Mouse (Mus musculus) midbrain, embryonic 11.5 days (tissue): ENCODE data around the gene Slc16a8. TPM values are rescaled to one million over a fixed set of nuclear protein-coding genes. Genes with fewer than 3 reads are reported as not detected.

Experiments
- ATAC-seq: fragments of 200-750 bp; cut with Nextera tagmentation; 2 replicates; pipeline ENCODE4 v1.8.0; 2017; ENCODE audit warnings: moderate TSS enrichment, moderate library complexity; ENCODE audit not compliant: low FRiP score
- DNase-seq: peaks from one replicate; pipeline ENCODE4 v3.0.0; 2015; ENCODE audit warnings: low spot score; ENCODE audit errors: missing footprints
- H3K27ac ChIP-seq: fragments of 300-500 bp; sonication (generic); 2 replicates; pipeline ENCODE4 v1.5.1; 2014; ENCODE audit warnings: low read depth, low read length
- H3K27me3 ChIP-seq: fragments of 300-500 bp; sonication (generic); 2 replicates; pipeline ENCODE4 v1.6.1; 2014; ENCODE audit warnings: mild to moderate bottlenecking, low read length, moderate library complexity, mixed read lengths; ENCODE audit not compliant: control insufficient read depth, insufficient read depth
- H3K36me3 ChIP-seq: fragments of 300-500 bp; sonication (generic); 2 replicates; pipeline ENCODE4 v1.6.1; 2014; ENCODE audit warnings: mild to moderate bottlenecking, low read length, moderate library complexity, mixed read lengths; ENCODE audit not compliant: control insufficient read depth, insufficient read depth
- H3K4me1 ChIP-seq: fragments of 300-500 bp; sonication (generic); 2 replicates; pipeline ENCODE4 v1.6.1; 2014; ENCODE audit warnings: low read length; ENCODE audit not compliant: control insufficient read depth, insufficient read depth
- H3K4me2 ChIP-seq: fragments of 300-500 bp; sonication (generic); 2 replicates; pipeline ENCODE4 v1.6.1; 2014; ENCODE audit warnings: mild to moderate bottlenecking, moderate library complexity
- H3K4me3 ChIP-seq: fragments of 300-500 bp; sonication (generic); 2 replicates; pipeline ENCODE4 v1.5.1; 2014; ENCODE audit warnings: low read depth, low read length
- H3K9ac ChIP-seq: fragments of 300-500 bp; sonication (generic); 2 replicates; pipeline ENCODE4 v1.6.1; 2014; ENCODE audit warnings: low read length
- H3K9me3 ChIP-seq: fragments of 300-500 bp; sonication (generic); 2 replicates; pipeline ENCODE4 v1.6.1; 2016; ENCODE audit warnings: low read length; ENCODE audit not compliant: control insufficient read depth
- WGBS: fragments of 180-500 bp; shearing (Covaris S2); extraction: QIAGEN DNeasy Blood & Tissue Kit; methylation state at CpG from one replicate; pipeline ENCODE4 v1.1.7; 2014; 5-methylcytosine and 5-hydroxymethylcytosine counted together
- polyA plus RNA-seq: library from polyadenylated mRNA; unstranded; fragments of >200 nt; fragmentation: Nextera tagmentation; extraction: Ambion mirVana; gene quantifications from 2 replicates; pipeline ENCODE4 v1.2.1, GENCODE M21; 2014

The Slc16a8 gene
- polyA plus RNA-seq, 1 experiment from 2014 or later, result 0.14 TPM

DNA sequence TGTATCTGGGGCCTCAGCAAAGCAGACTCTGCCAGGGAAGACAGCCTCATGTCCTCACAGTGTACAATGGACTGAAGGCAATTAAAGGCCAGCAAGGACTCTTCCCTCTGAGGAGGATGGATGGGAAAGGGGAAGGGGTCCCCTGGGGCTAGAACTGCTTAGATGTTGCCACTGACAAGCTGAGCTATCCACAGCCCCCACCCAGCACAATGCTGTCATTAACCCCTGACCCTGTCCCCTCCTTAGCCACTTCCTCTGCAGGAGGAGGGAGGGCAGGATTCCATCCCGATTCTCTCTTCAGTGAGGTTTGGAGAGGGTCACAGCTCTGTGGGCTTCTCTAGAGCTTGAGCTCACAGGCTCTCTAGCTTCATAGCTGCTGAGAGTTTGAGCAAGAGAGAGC lies 35.0 kb downstream of the Slc16a8 start:
- H3K27ac ChIP-seq, result no peak overlapping the region
- no peak for DNase-seq

GRCm38 (mm10) chr15:79216191-79216590 lies 38.4 kb downstream of the Slc16a8 start:
- Histone ChIP-seq H3K9me3 (no peaks in the 10 kb centered on the region), H3K4me1 (no peaks in the 10 kb centered on the region), H3K9ac (no peak overlapping the region), H3K36me3 (no peaks in the 10 kb centered on the region), H3K4me2 (no peak overlapping the region), H3K27ac (no peak overlapping the region), H3K27me3 (no peaks in the 10 kb centered on the region), H3K4me3 (no peak overlapping the region)
- ATAC-seq (no peak), DNase-seq (no peak)
- 74% methylated on average over 3 of the region's 3 CpGs for WGBS

More for the DNA sequence above, 35.0 kb downstream of the Slc16a8 start:
- no peak overlapping the region for H3K4me2 ChIP-seq
- no peak for ATAC-seq
- H3K9ac ChIP-seq, result no peak overlapping the region
- 6% methylated on average over 1 of the region's 1 CpGs for WGBS
- H3K4me1 ChIP-seq, result peaks cover 11% of the 10 kb centered on the region
- H3K4me3 ChIP-seq, result no peak overlapping the region
- no peaks in the 10 kb centered on the region for H3K27me3 ChIP-seq
- H3K36me3 ChIP-seq, result no peaks in the 10 kb centered on the region
- H3K9me3 ChIP-seq, result no peaks in the 10 kb centered on the region

DNA sequence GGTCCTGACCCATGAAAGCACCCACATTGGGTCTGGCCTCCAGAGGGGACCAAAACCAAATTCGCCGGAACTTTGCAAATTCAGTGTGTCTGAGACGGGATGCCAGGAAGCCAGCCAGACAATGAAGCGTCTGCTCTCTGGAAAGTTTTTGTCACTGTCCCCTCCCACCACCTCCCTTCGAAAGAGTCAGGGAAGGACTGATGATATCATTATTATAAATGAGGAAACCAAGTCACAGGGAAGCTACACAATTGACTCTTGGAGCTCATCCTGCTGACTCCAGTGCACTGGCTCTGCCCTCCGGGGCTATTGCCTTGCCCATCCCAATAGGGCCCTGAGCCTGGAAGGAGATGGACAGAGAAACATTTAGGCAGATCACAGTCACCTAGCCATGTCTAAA lies 41.0 kb downstream of the Slc16a8 start:
- no peak overlapping the region for H3K27ac ChIP-seq

DNA sequence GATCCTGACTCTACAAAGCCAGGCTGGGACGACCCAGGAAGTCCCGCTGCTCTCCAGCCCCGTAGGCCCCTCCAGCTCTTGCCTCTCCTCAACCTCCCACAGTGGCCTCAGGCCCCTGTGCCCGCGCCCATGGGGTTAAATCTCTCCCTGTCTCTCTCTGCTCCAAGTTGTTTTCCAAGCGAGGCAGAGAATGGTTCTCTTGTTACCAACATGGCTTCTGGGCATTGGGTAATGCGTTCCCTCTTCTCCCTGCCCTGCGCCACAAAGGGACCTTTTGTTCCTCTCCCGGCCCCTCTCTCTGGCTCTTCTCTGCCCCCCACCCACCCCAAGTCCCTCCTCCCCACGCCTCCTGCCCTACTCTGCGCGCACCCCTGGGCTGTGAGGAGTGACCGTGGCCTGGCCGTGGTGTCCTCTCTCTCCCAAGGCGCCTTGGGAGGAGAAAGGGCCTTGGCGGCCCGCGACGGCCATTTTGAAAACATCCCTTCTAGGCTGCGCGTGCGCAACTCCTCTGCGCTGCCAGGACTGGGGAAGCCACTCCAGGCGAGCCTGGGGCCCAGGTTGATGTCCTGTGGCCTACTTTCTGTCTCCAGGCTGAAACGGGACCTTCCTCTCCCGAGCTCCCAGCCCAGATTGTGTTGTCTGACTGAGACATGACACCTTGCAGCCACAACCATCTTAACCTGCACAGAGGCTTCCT lies 41.7 kb downstream of the Slc16a8 start:
- Histone ChIP-seq H3K4me1 (no peaks in the 10 kb centered on the region), H3K9ac (no peak overlapping the region), H3K4me3 (no peak overlapping the region), H3K4me2 (no peak overlapping the region), H3K36me3 (no peaks in the 10 kb centered on the region), H3K27ac (no peak overlapping the region), H3K27me3 (no peaks in the 10 kb centered on the region), H3K9me3 (no peaks in the 10 kb centered on the region)
- 89% methylated on average over 25 of the region's 26 CpGs for WGBS
- ATAC-seq, result no peak
- DNase-seq, result no peak

More for the DNA sequence above, 41.0 kb downstream of the Slc16a8 start:
- no peaks in the 10 kb centered on the region for H3K9me3 ChIP-seq
- ATAC-seq (no peak), DNase-seq (no peak)
- no peak overlapping the region for H3K4me2 ChIP-seq
- H3K9ac ChIP-seq, result no peak overlapping the region
- no peaks in the 10 kb centered on the region for H3K27me3 ChIP-seq
- no peaks in the 10 kb centered on the region for H3K36me3 ChIP-seq
- 76% methylated on average over 6 of the region's 6 CpGs for WGBS
- no peaks in the 10 kb centered on the region for H3K4me1 ChIP-seq
- no peak overlapping the region for H3K4me3 ChIP-seq

DNA sequence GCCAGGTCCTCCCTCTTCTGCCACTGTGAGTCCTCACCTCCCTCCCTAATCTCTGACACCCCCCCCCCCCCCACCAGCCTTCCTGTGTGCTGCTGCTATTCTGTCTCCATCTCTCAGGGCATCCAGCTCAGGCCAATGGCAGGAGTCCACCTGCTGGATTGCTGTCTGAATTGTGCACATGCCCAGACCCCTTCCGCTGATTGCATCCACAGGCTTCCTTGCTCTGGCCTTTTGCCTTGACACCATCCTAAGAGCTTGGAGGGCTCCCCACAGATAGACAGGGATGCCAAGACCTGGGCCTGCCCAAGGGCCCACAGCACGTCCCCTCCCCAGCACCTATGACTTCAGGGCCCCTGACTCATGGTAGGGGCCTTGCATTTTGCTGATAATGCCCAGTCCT lies 44.2 kb downstream of the Slc16a8 start:
- ATAC-seq (no peak), DNase-seq (no peak)
- H3K4me3 ChIP-seq, result no peak overlapping the region
- WGBS, result 68% methylated on average over 2 of the region's 2 CpGs
- H3K36me3 ChIP-seq, result no peaks in the 10 kb centered on the region
- no peak overlapping the region for H3K4me2 ChIP-seq
- no peaks in the 10 kb centered on the region for H3K9me3 ChIP-seq
- H3K9ac ChIP-seq, result no peak overlapping the region
- H3K27me3 ChIP-seq, result no peaks in the 10 kb centered on the region
- H3K4me1 ChIP-seq, result no peaks in the 10 kb centered on the region
- H3K27ac ChIP-seq, result no peak overlapping the region

DNA sequence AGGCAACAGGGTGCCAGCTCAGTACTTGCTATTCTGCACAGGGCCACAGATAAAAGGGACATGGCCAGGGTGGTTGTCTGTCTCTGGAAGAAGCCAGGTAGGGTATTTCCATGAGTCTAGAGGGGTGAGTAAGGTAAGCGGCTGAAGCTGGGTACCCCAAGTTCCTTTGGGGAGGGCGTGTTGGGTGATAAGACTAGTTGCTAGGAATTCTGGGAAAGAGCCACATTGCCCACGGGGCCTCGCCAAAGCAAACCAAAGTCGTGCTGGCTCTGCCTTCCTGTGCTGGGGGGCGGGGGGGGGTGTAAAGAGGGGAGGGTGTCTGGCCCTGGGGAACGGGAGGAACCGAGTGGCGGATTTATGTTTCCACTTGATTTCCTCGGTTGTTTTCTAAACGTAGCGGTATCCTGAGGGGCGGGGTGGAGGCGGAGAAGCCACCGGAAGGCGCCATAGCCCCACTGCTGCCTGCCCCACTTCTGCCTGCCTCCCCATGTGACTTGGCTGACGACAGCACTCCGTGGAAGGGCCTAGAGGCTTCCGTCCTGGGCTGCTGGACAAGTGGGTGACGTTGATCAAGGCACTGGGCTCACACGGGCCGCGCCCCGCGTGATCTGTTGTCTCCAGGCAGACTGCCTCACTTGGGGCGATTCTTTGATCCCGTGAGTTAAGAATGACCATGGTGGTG lies 45.7 kb downstream of the Slc16a8 start:
- DNase-seq (no peak), ATAC-seq (no peak)
- Histone ChIP-seq H3K9me3 (no peaks in the 10 kb centered on the region), H3K9ac (no peak overlapping the region), H3K4me1 (no peaks in the 10 kb centered on the region), H3K27ac (no peak overlapping the region), H3K27me3 (no peaks in the 10 kb centered on the region), H3K4me2 (no peak overlapping the region), H3K4me3 (no peak overlapping the region), H3K36me3 (no peaks in the 10 kb centered on the region)
- WGBS, result 79% methylated on average over 27 of the region's 27 CpGs

- DNase-seq (no peak), ATAC-seq (no peak)
- no peak overlapping the region for H3K4me3 ChIP-seq
- H3K9ac ChIP-seq, result no peak overlapping the region
- H3K9me3 ChIP-seq, result no peaks in the 10 kb centered on the region
- WGBS, result 90% methylated on average over 6 of the region's 6 CpGs
- no peaks in the 10 kb centered on the region for H3K27me3 ChIP-seq
- no peak overlapping the region for H3K27ac ChIP-seq
- H3K4me2 ChIP-seq, result no peak overlapping the region
- H3K36me3 ChIP-seq, result no peaks in the 10 kb centered on the region
- no peaks in the 10 kb centered on the region for H3K4me1 ChIP-seq
Measured at GRCm38 (mm10) chr15:79208211-79208610, 46.4 kb downstream of the Slc16a8 start.

- peaks cover 22% of the 10 kb centered on the region for H3K4me1 ChIP-seq
- H3K36me3 ChIP-seq, result no peaks in the 10 kb centered on the region
- no peak for DNase-seq
- peak; percentile 23; the same call in 1 of the 2 replicates for ATAC-seq
- H3K27me3 ChIP-seq, result no peaks in the 10 kb centered on the region
- H3K9ac ChIP-seq, result peak overlapping the region; percentile 40; the same call in 1 of the 2 replicates
- H3K4me2 ChIP-seq, result no peak overlapping the region
- H3K9me3 ChIP-seq, result no peaks in the 10 kb centered on the region
- WGBS, result 62% methylated on average over 10 of the region's 10 CpGs
- no peak overlapping the region for H3K4me3 ChIP-seq
- H3K27ac ChIP-seq, result peak overlapping the region; percentile 79; the same call in 1 of the 2 replicates
Measured at GRCm38 (mm10) chr15:79202575-79202974, 52.0 kb downstream of the Slc16a8 start.

- H3K9ac ChIP-seq, result peak overlapping the region; percentile 53
- WGBS, result 26% methylated on average over 13 of the region's 13 CpGs
- H3K36me3 ChIP-seq, result no peaks in the 10 kb centered on the region
- H3K27me3 ChIP-seq, result no peaks in the 10 kb centered on the region
- H3K4me2 ChIP-seq, result peak overlapping the region; percentile 25; the same call in 1 of the 2 replicates
- peak; percentile 84 for ATAC-seq
- H3K27ac ChIP-seq, result peak overlapping the region; percentile 79
- no peaks in the 10 kb centered on the region for H3K9me3 ChIP-seq
- no peak overlapping the region for H3K4me3 ChIP-seq
- H3K4me1 ChIP-seq, result peaks cover 22% of the 10 kb centered on the region
- peak; percentile 88 for DNase-seq
Measured at GRCm38 (mm10) chr15:79201491-79202150, 52.9 kb downstream of the Slc16a8 start.
